Mouse (Mus musculus): Measurements from ENCODE around the gene Hnrnph3. TPM values are rescaled to one million over a fixed set of nuclear protein-coding genes. Genes with fewer than 3 reads are reported as not detected.

Gene Hnrnph3
- polyA plus RNA-seq, 1 experiment from 2014 or later = 242 TPM

DNA sequence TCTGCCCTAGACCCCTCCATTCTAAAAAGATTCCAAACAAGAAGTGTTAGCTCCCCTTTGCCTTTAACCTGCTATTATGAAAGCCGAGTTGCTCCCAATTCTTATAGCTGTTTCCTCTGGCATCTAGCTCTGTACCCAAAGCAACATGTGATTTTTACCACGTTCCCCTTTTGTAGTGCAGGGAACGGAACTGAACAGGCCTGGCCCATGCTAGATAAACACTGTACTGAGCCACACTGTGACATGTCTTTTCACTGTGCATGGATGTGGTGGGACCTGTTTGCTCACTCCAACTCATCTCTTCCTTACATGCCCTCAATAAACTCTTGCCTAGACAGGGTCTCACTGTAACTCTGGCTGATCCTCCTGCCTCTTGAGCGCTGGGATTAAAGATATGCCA is 13.7 kb downstream of the Hnrnph3 start:
- Histone ChIP-seq H3K9me3 (no peaks in the 10 kb centered on the region), H3K4me3 (replicated peaks) (no peak overlapping the region), H3K36me3 (peaks cover 89% of the 10 kb centered on the region), H3K27me3 (no peaks in the 10 kb centered on the region), H3K27ac (no peak overlapping the region), H3K9ac (replicated peaks) (no peak overlapping the region), H3K4me1 (replicated peaks) (no peaks in the 10 kb centered on the region), H3K4me2 (replicated peaks) (no peak overlapping the region)
- ATAC-seq = no peak
- WGBS = 85% methylated on average over 4 of the region's 4 CpGs

DNA sequence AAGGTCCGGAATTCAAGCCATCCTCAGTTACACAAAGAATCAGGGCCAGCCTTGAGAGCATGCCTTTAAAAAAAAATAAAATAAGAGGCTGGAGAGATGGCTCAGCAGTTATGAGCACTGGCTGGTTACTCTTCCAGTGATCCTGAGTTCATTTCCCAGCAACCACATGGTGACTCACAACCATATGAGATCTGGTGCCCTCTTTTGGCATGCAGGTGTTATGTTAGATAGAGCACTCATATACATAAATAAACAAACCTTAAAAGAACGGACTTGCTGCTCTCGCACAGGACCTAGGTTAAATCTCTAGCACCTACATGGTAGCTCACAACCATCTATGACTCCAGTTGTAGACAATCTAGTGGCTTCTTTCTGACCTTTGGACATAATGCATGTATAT is 15.8 kb downstream of the Hnrnph3 start:
- H3K36me3 ChIP-seq = peaks cover 90% of the 10 kb centered on the region

DNA sequence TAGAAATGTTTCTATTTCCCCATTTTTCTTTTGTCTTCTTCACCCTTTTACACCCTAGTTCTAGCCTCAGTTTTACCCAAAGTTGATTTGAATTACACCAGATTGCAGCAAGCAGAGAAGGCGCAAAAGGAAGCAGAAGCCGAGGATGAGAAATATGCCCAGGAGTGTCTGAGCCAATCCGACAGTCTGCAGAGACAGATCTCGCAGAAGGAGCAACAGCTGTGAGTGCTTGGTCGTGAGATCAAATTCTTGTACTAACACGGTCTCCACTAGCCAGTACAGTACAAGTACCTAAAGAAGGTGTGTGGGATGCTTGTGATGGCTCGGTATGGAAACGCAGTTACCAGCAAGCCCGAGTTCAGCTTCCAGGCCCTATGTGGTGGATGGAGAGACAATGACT is 19.5 kb downstream of the Hnrnph3 start:
- H3K4me3 ChIP-seq (replicated peaks) = no peak overlapping the region
- H3K27me3 ChIP-seq = no peaks in the 10 kb centered on the region
- no peak for ATAC-seq
- H3K9ac ChIP-seq (replicated peaks) = no peak overlapping the region
- WGBS = 92% methylated on average over 9 of the region's 9 CpGs
- H3K9me3 ChIP-seq = no peaks in the 10 kb centered on the region
- H3K4me2 ChIP-seq (replicated peaks) = no peak overlapping the region
- no peaks in the 10 kb centered on the region for H3K4me1 ChIP-seq (replicated peaks)
- H3K36me3 ChIP-seq = peaks cover 89% of the 10 kb centered on the region
- H3K27ac ChIP-seq = no peak overlapping the region

More for the DNA sequence above, 15.8 kb downstream of the Hnrnph3 start:
- Histone ChIP-seq H3K9ac (replicated peaks) (no peak overlapping the region), H3K4me2 (replicated peaks) (no peak overlapping the region), H3K9me3 (no peaks in the 10 kb centered on the region), H3K4me1 (replicated peaks) (no peaks in the 10 kb centered on the region), H3K27me3 (no peaks in the 10 kb centered on the region), H3K27ac (no peak overlapping the region), H3K4me3 (replicated peaks) (no peak overlapping the region)
- no peak for ATAC-seq
- WGBS = 81% methylated on average over 3 of the region's 3 CpGs

DNA sequence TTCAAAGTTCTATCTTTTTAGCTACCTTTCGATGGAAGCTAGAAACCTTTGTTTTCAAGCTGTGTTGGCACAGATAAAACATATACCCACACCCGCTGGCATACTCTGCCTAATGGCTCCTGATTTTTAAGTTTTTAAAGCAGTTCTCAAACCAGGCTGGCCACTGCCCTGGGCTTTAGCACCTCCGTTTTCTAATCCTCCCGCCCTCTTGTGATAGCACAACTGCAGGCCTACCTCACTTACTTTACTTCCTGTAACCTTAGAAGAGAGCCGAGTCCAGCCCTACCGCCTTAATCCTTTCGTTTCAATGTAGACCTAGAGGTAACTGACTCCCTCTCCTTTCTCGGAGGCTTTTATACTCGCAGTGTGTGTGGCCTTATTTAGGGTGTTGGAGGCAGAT is 20.8 kb downstream of the Hnrnph3 start:
- Histone ChIP-seq H3K27ac (no peak overlapping the region), H3K4me2 (replicated peaks) (no peak overlapping the region), H3K36me3 (peaks cover 91% of the 10 kb centered on the region), H3K9ac (replicated peaks) (no peak overlapping the region), H3K9me3 (no peaks in the 10 kb centered on the region), H3K27me3 (no peaks in the 10 kb centered on the region), H3K4me3 (replicated peaks) (no peak overlapping the region), H3K4me1 (replicated peaks) (no peaks in the 10 kb centered on the region)
- 79% methylated on average over 9 of the region's 9 CpGs for WGBS
- no peak for ATAC-seq

DNA sequence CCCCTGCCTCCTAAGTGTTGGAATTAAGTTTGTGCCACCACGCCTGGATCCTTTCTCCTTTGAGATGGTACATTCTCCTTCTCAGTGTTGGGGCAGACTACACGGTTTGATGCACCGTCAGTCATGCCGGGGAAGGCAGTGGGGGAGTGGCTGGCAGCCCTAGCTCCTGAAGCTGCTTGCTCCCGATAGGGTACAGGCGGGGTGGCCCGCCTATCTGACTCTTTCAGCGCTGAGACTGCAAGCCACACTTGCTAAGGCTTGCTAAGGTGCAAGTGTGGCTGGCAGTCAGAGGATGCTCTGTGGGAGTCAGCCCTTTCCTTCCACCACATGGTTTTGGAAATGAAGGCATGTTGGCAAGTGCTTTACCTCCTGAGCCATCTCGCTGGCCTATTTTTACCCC is 23.4 kb downstream of the Hnrnph3 start:
- no peak for ATAC-seq
- Histone ChIP-seq H3K27me3 (no peaks in the 10 kb centered on the region), H3K4me3 (replicated peaks) (no peak overlapping the region), H3K9ac (replicated peaks) (no peak overlapping the region), H3K9me3 (peaks cover 3% of the 10 kb centered on the region; the same call in 1 of the 2 replicates), H3K4me1 (replicated peaks) (no peaks in the 10 kb centered on the region), H3K36me3 (peaks cover 92% of the 10 kb centered on the region), H3K27ac (no peak overlapping the region), H3K4me2 (replicated peaks) (no peak overlapping the region)
- 57% methylated on average over 9 of the region's 9 CpGs for whole genome bisulfite sequencing

DNA sequence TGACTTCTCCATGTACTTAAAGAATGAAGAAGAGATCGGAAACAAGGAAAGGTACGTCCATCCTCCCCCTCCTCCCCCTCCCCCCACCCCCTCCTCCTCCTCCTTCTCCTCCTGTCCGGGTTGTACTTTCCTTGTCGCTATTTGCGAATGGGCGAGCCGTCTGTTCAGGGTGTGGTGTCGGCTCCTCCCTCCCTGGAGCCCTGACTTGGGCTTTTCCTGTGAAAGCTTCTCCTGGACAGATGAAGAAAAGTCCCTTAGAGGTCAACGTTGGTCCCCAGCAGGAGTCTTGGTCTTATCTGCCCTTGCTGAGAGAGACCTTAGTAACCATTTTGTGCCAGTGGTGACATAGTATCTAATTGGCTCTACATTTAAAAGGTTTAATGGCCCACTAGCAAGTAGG is 30.0 kb downstream of the Hnrnph3 start:
- Histone ChIP-seq H3K27ac (no peak overlapping the region), H3K4me2 (replicated peaks) (no peak overlapping the region), H3K9me3 (peaks cover 3% of the 10 kb centered on the region; the same call in 1 of the 2 replicates), H3K9ac (replicated peaks) (no peak overlapping the region), H3K36me3 (peaks cover 94% of the 10 kb centered on the region), H3K4me3 (replicated peaks) (no peak overlapping the region), H3K27me3 (no peaks in the 10 kb centered on the region), H3K4me1 (replicated peaks) (no peaks in the 10 kb centered on the region)
- WGBS = 88% methylated on average over 8 of the region's 9 CpGs
- no peak for ATAC-seq

DNA sequence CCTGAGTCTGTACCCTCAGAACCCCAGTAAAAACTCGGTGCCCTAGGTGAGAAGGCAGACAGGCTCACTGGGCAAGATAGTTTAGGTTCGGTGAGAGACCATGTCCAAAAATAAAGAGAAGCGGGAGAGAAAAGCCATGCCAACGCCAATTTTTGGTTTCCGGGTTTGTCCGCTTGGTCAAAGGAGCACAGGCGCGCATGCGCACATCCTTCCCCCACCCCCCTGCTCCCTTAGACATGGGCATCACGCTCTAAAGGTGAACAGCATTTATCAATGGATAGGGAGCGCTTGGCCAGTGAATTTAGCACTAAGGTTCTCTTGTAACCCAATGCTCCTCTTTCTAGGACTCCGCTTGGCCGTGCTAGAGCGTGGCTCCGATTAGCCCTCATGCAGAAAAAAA is 33.4 kb downstream of the Hnrnph3 start:
- H3K9me3 ChIP-seq = no peaks in the 10 kb centered on the region

DNA sequence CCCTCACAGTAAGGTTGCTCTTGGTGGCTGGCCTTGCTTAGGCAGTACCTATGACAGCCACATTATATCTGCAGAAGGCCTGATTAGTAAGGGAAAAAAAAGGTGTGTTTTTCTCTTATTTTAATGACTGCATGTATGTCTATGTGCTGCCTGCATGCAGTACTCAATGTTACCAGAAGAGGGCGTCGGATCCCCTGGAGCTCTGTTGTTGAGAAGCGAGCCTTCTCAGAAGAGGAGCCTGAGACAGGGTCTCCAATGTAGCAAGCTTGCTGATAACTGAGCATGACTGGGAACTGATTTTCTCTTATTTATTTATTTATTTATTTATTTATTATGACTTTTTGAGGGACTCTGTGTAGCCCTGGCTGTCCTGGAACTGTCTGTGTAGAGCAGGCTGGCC is 36.7 kb downstream of the Hnrnph3 start:
- no peak overlapping the region for H3K9ac ChIP-seq (replicated peaks)
- no peaks in the 10 kb centered on the region for H3K27me3 ChIP-seq
- H3K27ac ChIP-seq = no peak overlapping the region
- no peak overlapping the region for H3K4me2 ChIP-seq (replicated peaks)
- no peaks in the 10 kb centered on the region for H3K4me1 ChIP-seq (replicated peaks)
- 16% methylated on average over 3 of the region's 3 CpGs for WGBS
- no peaks in the 10 kb centered on the region for H3K9me3 ChIP-seq
- ATAC-seq = no peak
- no peak overlapping the region for H3K4me3 ChIP-seq (replicated peaks)
- peaks cover 81% of the 10 kb centered on the region for H3K36me3 ChIP-seq

More for the DNA sequence above, 33.4 kb downstream of the Hnrnph3 start:
- no peak for ATAC-seq
- Histone ChIP-seq H3K4me1 (replicated peaks) (no peaks in the 10 kb centered on the region), H3K4me2 (replicated peaks) (no peak overlapping the region), H3K36me3 (peaks cover 81% of the 10 kb centered on the region), H3K4me3 (replicated peaks) (no peak overlapping the region), H3K9ac (replicated peaks) (no peak overlapping the region), H3K27me3 (no peaks in the 10 kb centered on the region), H3K27ac (no peak overlapping the region)
- WGBS = 91% methylated on average over 15 of the region's 15 CpGs

DNA sequence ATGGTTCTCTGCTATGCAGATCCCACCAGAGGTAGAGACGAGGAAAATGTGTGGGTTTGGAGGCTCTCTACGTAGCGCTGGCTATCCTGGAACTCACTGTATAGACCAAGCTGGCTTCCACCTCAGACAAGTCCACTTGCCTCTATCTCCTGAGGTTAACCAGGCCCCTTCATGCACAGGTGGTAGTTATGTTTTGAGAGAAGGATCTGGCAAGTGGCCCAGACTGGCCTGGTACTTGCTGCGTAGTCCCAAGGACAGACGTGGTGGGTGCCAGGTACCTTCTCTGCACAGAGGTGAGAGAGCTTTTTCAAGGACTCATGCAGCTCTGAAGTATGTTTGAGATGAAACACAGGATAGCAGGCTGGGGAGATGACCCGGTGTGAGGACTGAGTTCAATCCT is 39.5 kb downstream of the Hnrnph3 start:
- peaks cover 55% of the 10 kb centered on the region for H3K36me3 ChIP-seq
- ATAC-seq = no peak
- H3K27ac ChIP-seq = no peak overlapping the region
- no peak overlapping the region for H3K9ac ChIP-seq (replicated peaks)
- no peak overlapping the region for H3K4me2 ChIP-seq (replicated peaks)
- 94% methylated on average over 6 of the region's 6 CpGs for WGBS
- H3K4me1 ChIP-seq (replicated peaks) = peaks cover 19% of the 10 kb centered on the region
- H3K4me3 ChIP-seq (replicated peaks) = no peak overlapping the region
- no peaks in the 10 kb centered on the region for H3K27me3 ChIP-seq
- no peaks in the 10 kb centered on the region for H3K9me3 ChIP-seq

DNA sequence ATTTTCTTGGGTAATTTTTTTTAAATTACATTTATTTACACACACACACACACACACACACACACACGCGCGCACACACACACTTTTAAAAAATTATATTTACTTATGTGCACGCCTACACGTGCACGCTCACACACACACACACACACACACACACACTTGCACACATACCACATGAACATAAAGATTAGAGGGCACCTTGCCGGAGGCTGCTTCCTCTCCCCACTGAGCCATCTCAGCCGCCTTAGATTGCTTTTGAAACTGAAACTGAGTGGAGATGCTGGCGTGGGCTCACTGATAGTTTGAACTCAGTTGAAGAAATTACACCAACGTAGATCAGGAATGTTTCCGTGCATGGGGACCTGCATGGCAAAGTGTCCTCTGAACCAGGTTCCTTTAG is 39.9 kb downstream of the Hnrnph3 start:
- WGBS = 93% methylated on average over 11 of the region's 11 CpGs
- H3K36me3 ChIP-seq = peaks cover 51% of the 10 kb centered on the region
- no peak overlapping the region for H3K27ac ChIP-seq
- ATAC-seq = no peak
- peaks cover 20% of the 10 kb centered on the region for H3K4me1 ChIP-seq (replicated peaks)
- H3K9ac ChIP-seq (replicated peaks) = no peak overlapping the region
- no peak overlapping the region for H3K4me3 ChIP-seq (replicated peaks)
- H3K27me3 ChIP-seq = no peaks in the 10 kb centered on the region
- no peaks in the 10 kb centered on the region for H3K9me3 ChIP-seq
- no peak overlapping the region for H3K4me2 ChIP-seq (replicated peaks)

DNA sequence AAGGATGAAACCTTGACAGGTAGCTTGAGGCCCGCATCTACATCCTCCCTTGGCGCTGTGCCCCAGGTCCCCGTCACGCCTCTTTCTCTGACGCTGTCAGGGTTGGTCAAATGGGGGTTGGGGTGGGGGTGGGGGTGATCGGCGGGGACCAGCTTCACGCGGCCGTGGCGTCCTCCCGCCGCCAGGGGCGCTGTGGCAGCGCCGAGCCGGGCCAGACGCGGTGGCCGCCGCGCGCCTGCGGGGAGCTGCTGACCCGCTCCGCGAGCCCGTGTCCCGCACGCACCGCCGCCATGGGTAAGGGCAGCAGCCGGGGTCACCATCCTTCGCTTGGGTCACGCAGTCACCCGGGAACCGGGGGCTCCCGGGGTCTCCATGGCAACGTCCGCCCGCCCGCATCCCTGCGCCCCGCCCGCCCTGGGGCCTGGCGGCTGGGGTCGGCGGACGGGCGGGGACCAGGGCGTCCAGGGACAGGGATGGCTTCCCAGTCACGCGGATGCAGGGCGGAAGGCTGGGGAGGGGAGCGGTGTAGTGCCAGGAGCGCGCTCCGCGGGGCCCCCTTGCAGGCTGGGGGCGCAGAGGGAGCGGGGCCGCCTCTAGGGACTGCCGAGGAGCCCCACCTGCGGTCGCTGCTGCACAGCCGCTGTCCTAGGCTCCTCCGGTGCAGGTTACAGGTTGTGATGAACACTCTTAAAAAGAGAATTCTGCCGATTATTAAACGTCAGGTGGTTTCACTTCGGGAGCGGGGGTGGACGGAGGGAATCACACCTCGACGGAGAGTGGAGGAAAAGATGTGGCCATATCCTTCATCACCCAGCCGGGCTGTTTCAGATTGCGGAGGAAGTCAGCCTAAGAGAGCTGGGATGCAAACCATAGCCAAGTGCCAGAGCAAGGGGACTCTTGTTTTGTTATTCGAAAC is 43.7 kb downstream of the Hnrnph3 start, which contains the start of gene Rufy2:
Gene Rufy2, plus strand, starts transcription at position 185 of the 916 bp plus-strand sequence.
- Histone ChIP-seq H3K36me3 (peaks cover 34% of the 10 kb centered on the region), H3K27ac (peak within 1 kb of the TSS; percentile 89), H3K4me2 (replicated peaks) (peak within 1 kb of the TSS; percentile 63), H3K4me3 (replicated peaks) (peak within 1 kb of the TSS; percentile 97), H3K4me1 (replicated peaks) (peaks cover 20% of the 10 kb centered on the region), H3K27me3 (no peaks in the 10 kb centered on the region), H3K9ac (replicated peaks) (peak within 1 kb of the TSS; percentile 91), H3K9me3 (no peaks in the 10 kb centered on the region)
- under 1% methylated on average over 75 of the region's 77 CpGs for WGBS
- ATAC-seq = peak; percentile 95

DNA sequence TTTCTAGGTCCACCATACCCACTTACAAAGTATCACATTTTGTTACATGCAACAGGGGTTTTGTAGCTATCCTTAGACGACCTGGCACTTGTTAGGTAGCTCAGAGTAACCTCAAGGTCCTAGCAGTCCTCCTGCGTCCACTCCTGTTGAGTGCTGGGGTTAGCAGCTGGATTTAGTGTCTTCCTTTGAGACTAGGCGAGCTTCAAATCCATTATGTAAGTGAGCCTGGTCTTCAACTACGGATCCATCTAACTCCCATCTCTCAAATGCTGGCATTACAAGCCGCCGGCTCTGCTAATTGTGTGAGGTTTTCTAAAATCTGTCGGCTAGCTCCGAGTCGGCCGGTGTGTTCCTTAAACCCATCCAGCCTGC is 44.4 kb downstream of the Hnrnph3 start:
- H3K27me3 ChIP-seq = no peaks in the 10 kb centered on the region
- H3K4me3 ChIP-seq (replicated peaks) = peak overlapping the region; percentile 97
- H3K4me2 ChIP-seq (replicated peaks) = peak overlapping the region; percentile 63
- H3K9ac ChIP-seq (replicated peaks) = peak overlapping the region; percentile 91
- H3K4me1 ChIP-seq (replicated peaks) = peaks cover 20% of the 10 kb centered on the region
- WGBS = 9% methylated on average over 10 of the region's 10 CpGs
- H3K27ac ChIP-seq = peak overlapping the region; percentile 89
- H3K9me3 ChIP-seq = no peaks in the 10 kb centered on the region
- peak; percentile 34 for ATAC-seq
- H3K36me3 ChIP-seq = peaks cover 27% of the 10 kb centered on the region
